Mouse (Mus musculus) limb, embryonic 14.5 days (tissue): ENCODE measurements at regions not wholly inside any gene's neighbourhood (a gene's known extent, or its start where the extent isn't known, plus 50 kb on each side); places are given as distances from the start of the nearest gene placed in this dataset.

ENCODE experiments used
- ATAC-seq: fragments of 200-750 bp; cut with Nextera tagmentation; 2 replicates; pipeline ENCODE4 v1.8.0; 2017; ENCODE audit warnings: low read depth, moderate number of reproducible peaks, moderate TSS enrichment; ENCODE audit not compliant: low FRiP score
- DNase-seq: peaks from one replicate; pipeline ENCODE4 v3.0.0-alpha.2; 2015; ENCODE audit warnings: low spot score
- H3K27ac ChIP-seq: fragments of 300-500 bp; sonication (generic); replicated peaks from 2 replicates; pipeline ENCODE4 v1.5.1; 2014; ENCODE audit warnings: low read depth, mild to moderate bottlenecking, low read length, moderate library complexity, mixed read lengths
- H3K27me3 ChIP-seq: fragments of 300-500 bp; sonication (generic); 2 replicates; pipeline ENCODE4 v1.6.1; 2014; ENCODE audit warnings: low read length, mixed read lengths; ENCODE audit not compliant: control insufficient read depth, insufficient read depth
- H3K36me3 ChIP-seq: fragments of 300-500 bp; sonication (generic); 2 replicates; pipeline ENCODE4 v1.6.1; 2014; ENCODE audit warnings: mild to moderate bottlenecking, low read length, moderate library complexity, mixed read lengths; ENCODE audit not compliant: control insufficient read depth, insufficient read depth
- H3K4me1 ChIP-seq: fragments of 300-500 bp; sonication (generic); 2 replicates; pipeline ENCODE4 v1.6.1; 2014; ENCODE audit warnings: antibody characterized with exemption, low read length, mixed read lengths; ENCODE audit not compliant: control insufficient read depth, insufficient read depth
- H3K4me2 ChIP-seq: fragments of 300-500 bp; sonication (generic); replicated peaks from 2 replicates; pipeline ENCODE4 v1.6.1; 2014; ENCODE audit warnings: low read depth, mild to moderate bottlenecking, low read length, moderate library complexity; ENCODE audit not compliant: severe bottlenecking
- H3K4me3 ChIP-seq: fragments of 300-500 bp; sonication (generic); replicated peaks from 2 replicates; pipeline ENCODE4 v1.5.1; 2014; ENCODE audit warnings: low read length
- H3K9ac ChIP-seq: fragments of 300-500 bp; sonication (generic); 2 replicates; pipeline ENCODE4 v1.6.1; 2014; ENCODE audit warnings: mild to moderate bottlenecking, low read depth, low read length, moderate library complexity; ENCODE audit not compliant: severe bottlenecking
- H3K9me3 ChIP-seq: fragments of 300-500 bp; sonication (generic); 2 replicates; pipeline ENCODE4 v1.6.1; 2016; ENCODE audit warnings: low read length; ENCODE audit not compliant: control insufficient read depth
- POLR2A ChIP-seq: fragments of 200-500 bp; IDR thresholded peaks from 2 replicates; pipeline ENCODE4 v1.8.0; 2012; ENCODE audit warnings: inconsistent platforms, mild to moderate bottlenecking, moderate library complexity, borderline replicate concordance; ENCODE audit not compliant: insufficient read depth, insufficient read length; ENCODE audit errors: extremely low read depth
- WGBS: fragments of 180-500 bp; shearing (Covaris S2); extraction: QIAGEN DNeasy Blood & Tissue Kit; methylation state at CpG from one replicate; pipeline ENCODE4 v1.1.7; 2014; 5-methylcytosine and 5-hydroxymethylcytosine counted together

DNA sequence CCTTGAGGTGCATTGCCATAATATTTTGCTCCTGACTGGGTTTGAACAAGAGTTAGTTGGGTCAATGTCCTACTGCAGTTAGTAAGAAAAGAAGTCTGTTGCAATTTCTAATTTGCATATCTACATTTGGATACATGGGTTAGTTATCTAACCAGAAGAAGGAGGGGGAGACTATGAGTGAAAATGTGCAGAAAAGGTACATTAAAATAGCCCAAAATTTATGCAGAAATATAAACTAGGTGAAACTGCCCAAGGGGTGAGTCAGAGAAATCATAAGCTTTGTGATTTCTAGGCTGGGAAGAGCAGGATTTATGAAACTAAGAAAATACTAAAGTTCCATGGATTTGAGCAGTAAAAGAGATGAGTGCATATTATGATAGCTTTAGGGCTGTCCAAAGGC, 156.8 kb upstream of the Fshr start:
- H3K4me3 ChIP-seq = no peak overlapping the region
- no peak for TF ChIP-seq POLR2A
- no peaks in the 10 kb centered on the region for H3K4me1 ChIP-seq
- H3K27me3 ChIP-seq = no peaks in the 10 kb centered on the region
- H3K36me3 ChIP-seq = no peaks in the 10 kb centered on the region
- H3K9me3 ChIP-seq = no peaks in the 10 kb centered on the region
- no peak overlapping the region for H3K27ac ChIP-seq
- no peak for DNase-seq
- H3K9ac ChIP-seq = no peak overlapping the region
- H3K4me2 ChIP-seq = no peak overlapping the region
- ATAC-seq = no peak

DNA sequence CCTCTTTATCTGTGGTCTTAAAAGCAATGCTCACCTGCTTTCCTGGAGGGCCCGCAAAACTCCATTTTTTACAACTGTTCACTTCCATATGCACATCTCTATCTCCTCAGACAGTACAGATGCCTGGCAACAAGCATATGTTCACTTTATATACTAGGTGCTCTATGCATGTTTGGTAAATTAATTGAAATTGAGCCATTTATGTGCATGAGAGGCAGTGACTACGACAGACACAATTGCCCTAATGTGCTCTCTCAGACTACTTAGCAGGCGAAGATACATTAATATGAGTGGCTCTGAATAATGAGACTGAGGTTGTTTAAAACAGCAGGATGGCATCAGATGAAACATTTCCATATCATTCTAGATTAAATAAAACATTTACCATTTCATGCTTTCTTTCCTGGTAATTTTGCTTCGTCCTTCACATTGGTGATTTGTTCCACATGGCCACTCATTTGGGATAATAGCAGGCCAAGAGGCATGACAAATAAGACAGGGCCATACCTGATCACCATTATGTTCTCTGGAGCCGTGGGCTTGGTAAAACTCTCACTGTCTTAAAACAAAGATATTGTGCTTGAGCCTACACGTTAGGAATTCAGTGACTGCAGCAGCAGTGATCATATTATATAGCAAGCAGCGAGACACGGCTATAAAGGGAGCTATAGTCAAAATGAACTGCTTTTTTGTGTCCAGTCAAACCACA, 140.2 kb upstream of the Fshr start:
- ATAC-seq (no peak), DNase-seq (no peak)
- no peak overlapping the region for H3K27ac ChIP-seq
- 76% methylated on average over 8 of the region's 8 CpGs for WGBS
- no peak overlapping the region for H3K9ac ChIP-seq
- no peak overlapping the region for H3K4me2 ChIP-seq
- H3K36me3 ChIP-seq = no peaks in the 10 kb centered on the region
- H3K4me1 ChIP-seq = no peaks in the 10 kb centered on the region
- no peak overlapping the region for H3K4me3 ChIP-seq
- TF ChIP-seq POLR2A = no peak
- H3K27me3 ChIP-seq = no peaks in the 10 kb centered on the region
- H3K9me3 ChIP-seq = no peaks in the 10 kb centered on the region

DNA sequence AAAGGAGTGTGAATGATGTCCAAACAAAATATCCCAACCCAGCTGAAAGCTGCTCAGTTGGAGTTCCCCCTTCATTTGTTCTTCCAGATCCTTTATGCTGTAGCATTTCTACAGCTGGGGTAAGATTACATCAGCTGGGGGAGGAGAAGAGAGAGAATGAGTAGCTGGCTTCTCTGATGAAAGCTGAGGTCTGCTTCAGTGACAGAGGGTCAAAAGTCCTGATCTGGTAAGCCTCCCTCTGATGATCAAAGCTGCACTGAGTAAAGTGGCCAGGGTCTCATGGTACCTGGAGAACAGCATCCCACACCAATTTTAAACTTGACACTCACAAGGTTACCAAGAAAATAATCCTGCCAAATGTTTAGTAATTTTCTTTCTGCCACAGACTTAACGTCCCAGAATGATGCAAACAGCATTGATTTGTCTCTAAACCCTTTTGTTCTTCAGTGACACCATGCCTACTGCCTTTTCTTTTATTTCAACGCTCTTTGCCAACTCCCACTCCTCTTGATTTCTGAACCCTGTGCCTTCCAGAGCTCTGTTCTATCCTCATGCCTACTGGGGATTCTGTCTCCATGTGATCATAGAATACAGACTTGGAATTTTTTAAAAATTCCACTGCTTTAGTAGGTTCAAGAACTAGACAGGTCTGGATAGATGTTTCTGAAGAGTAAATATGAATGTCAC, 119.3 kb upstream of the Fshr start:
- Histone ChIP-seq H3K27me3 (no peaks in the 10 kb centered on the region), H3K9ac (no peak overlapping the region), H3K4me2 (no peak overlapping the region), H3K4me1 (no peaks in the 10 kb centered on the region), H3K36me3 (no peaks in the 10 kb centered on the region), H3K4me3 (no peak overlapping the region), H3K27ac (no peak overlapping the region), H3K9me3 (no peaks in the 10 kb centered on the region)
- no peak for ATAC-seq
- TF ChIP-seq POLR2A = no peak
- no peak for DNase-seq
- WGBS = 69% methylated on average over 2 of the region's 2 CpGs

DNA sequence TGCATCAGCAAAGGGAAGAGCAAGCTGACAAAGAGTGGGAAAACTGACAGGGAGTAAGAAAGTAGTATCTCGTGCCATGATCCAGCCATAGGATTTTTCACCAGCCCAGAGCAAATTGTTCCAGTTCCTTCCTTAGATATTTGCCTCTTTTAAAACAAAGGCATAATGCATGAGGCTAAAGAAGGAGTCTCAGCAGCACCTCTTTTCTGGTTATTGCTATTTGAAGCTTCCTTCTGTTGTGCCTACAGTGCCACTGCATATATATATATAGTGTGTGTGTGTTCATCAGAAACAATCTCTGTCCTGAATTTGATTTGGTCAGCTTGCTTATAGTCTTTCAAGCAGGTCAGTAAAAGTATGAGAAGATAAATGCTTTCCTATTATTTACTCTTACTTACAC, 117.9 kb upstream of the Fshr start:
- no peak for TF ChIP-seq POLR2A
- H3K36me3 ChIP-seq = no peaks in the 10 kb centered on the region
- H3K4me2 ChIP-seq = no peak overlapping the region
- H3K4me3 ChIP-seq = no peak overlapping the region
- WGBS = 85% methylated on average over 1 of the region's 1 CpGs
- DNase-seq = no peak
- H3K4me1 ChIP-seq = no peaks in the 10 kb centered on the region
- H3K9ac ChIP-seq = no peak overlapping the region
- no peaks in the 10 kb centered on the region for H3K27me3 ChIP-seq
- H3K27ac ChIP-seq = no peak overlapping the region
- ATAC-seq = no peak
- no peaks in the 10 kb centered on the region for H3K9me3 ChIP-seq

DNA sequence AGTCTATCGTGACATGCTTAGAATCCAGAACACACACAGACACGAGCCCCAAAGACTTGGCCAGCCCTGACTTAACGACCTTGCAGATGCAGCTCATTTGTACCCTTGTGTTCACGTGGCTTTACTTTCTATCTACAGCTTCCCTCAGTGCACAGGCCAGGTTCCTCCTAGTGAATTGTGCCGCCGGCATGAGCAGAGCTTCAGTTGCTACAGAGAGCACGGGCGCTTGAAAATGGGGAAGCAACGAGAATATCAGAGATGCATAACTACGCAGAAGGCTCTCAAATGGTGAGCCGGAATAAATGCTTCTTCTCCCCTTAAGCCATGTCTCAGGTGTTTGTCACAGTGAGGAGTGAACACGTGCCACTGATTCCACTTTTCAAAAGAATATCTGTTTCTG, 110.7 kb upstream of the Fshr start:
- no peak overlapping the region for H3K9ac ChIP-seq
- H3K9me3 ChIP-seq = no peaks in the 10 kb centered on the region
- H3K4me3 ChIP-seq = no peak overlapping the region
- H3K27ac ChIP-seq = no peak overlapping the region
- H3K27me3 ChIP-seq = no peaks in the 10 kb centered on the region
- H3K36me3 ChIP-seq = no peaks in the 10 kb centered on the region
- no peaks in the 10 kb centered on the region for H3K4me1 ChIP-seq
- ATAC-seq (no peak), DNase-seq (no peak)
- WGBS = 85% methylated on average over 12 of the region's 12 CpGs
- no peak overlapping the region for H3K4me2 ChIP-seq
- no peak for TF ChIP-seq POLR2A
